Comparison of ENCODE assay signal across 8 mouse cellular contexts in genomic region chr13:33965056-33966024, GRCm38 (mm10). TPM values are rescaled to one million over a fixed set of nuclear protein-coding genes. Genes with fewer than 3 reads are reported as not detected.
DNase-seq lines count a peak whose midpoint lies in the region; ATAC-seq and TF ChIP-seq lines count a peak whose summit lies in the region.

No protein-coding gene starts in this region.

- peak overlapping the region; percentile 64 to 90 for H3K4me3 ChIP-seq in liver, embryonic 14.5 days (ENCODE audit: insufficient read depth in 1 of 2, low read depth in 2 of 2, low read length in 2 of 2)
- H3K4me3 ChIP-seq in neural tube, embryonic 14.5 days (ENCODE audit: low read depth, low read length) = peak overlapping the region; percentile 44

- peaks cover 5 to 17% of the 10 kb centered on the region in 2 experiments; a peak in 2 of 4 replicates for H3K4me1 ChIP-seq in liver, embryonic 14.5 days (replicated peaks; ENCODE audit: control insufficient read depth in 2 of 2, insufficient read depth in 2 of 2, low read length in 1 of 2)
- H3K4me1 ChIP-seq in neural tube, embryonic 14.5 days (ENCODE audit: control insufficient read depth, insufficient read depth, low read length) = 0 out of 2 replicates have a peak, but pooled peaks cover 5% of the 10 kb centered on the region

- peak; percentile 72 for ATAC-seq in common myeloid progenitor, adult 5-6 weeks (replicated peaks; ENCODE audit: low read depth, poor library complexity, severe bottlenecking)
- peak; percentile 82 for ATAC-seq in liver, embryonic 14.5 days (ENCODE audit: insufficient read depth)
- no peak for ATAC-seq in neural tube, embryonic 14.5 days (ENCODE audit: low read depth)

- no peaks in the 10 kb centered on the region for H3K36me3 ChIP-seq in liver, embryonic 14.5 days (replicated peaks; ENCODE audit: control insufficient read depth, insufficient read depth, low read depth)
- H3K36me3 ChIP-seq in neural tube, embryonic 14.5 days (ENCODE audit: control insufficient read depth, insufficient read depth, low read length) = no peaks in the 10 kb centered on the region

- no peaks in the 10 kb centered on the region for H3K27me3 ChIP-seq in liver, embryonic 14.5 days (ENCODE audit: control insufficient read depth, insufficient read depth, low read length)
- no peaks in the 10 kb centered on the region for H3K27me3 ChIP-seq in neural tube, embryonic 14.5 days (ENCODE audit: control insufficient read depth, insufficient read depth, low read length)

- peak overlapping the region; percentile 73 for H3K27ac ChIP-seq in liver, embryonic 14.5 days
- peak overlapping the region; percentile 70 for H3K27ac ChIP-seq in neural tube, embryonic 14.5 days (ENCODE audit: low read depth, low read length)

- TF ChIP-seq EP300 in liver, embryonic 14.5 days (IDR thresholded peaks at IDR 0.05; ENCODE audit: low read depth) = peak; percentile 39; the same call in 1 of the 2 replicates

- H3K4me2 ChIP-seq in liver, embryonic 14.5 days (ENCODE audit: low read depth) = peak overlapping the region; percentile 82
- peak overlapping the region; percentile 61 for H3K4me2 ChIP-seq in neural tube, embryonic 14.5 days (ENCODE audit: low read depth, low read length)

- H3K9ac ChIP-seq in liver, embryonic 14.5 days (replicated peaks) = peak overlapping the region; percentile 78
- H3K9ac ChIP-seq in neural tube, embryonic 14.5 days (replicated peaks; ENCODE audit: low read depth, low read length) = peak overlapping the region; percentile 54

- TF ChIP-seq CTCF in liver, embryonic 14.5 days (IDR thresholded peaks at IDR 0.05; ENCODE audit: low read depth) = no peak

- 9% methylated on average over 14 of the region's 14 CpGs for WGBS in liver, embryonic 14.5 days (ENCODE audit: insufficient replicate concordance)
- 28% methylated on average over 14 of the region's 14 CpGs for WGBS in neural tube, embryonic 14.5 days

- DNase-seq in retina, embryonic 14.5 days (ENCODE audit: low spot score) = peak; percentile 23
- no peak for DNase-seq in retina, postnatal 1 day
- DNase-seq in heart, postnatal 4 days = peak; percentile 10
- DNase-seq in liver, embryonic 14.5 days (ENCODE audit: low read depth in 3 of 3, low spot score in 3 of 3) = peak; percentile 40 to 48 (median 47)
- no peak for DNase-seq in right cerebral cortex, adult 2 months (ENCODE audit: low spot score in 2 of 2)
- no peak for DNase-seq in cerebellum, adult 9-11 months

- H3K9me3 ChIP-seq in liver, embryonic 14.5 days (ENCODE audit: control insufficient read depth, low read length) = no peaks in the 10 kb centered on the region
- no peaks in the 10 kb centered on the region for H3K9me3 ChIP-seq in neural tube, embryonic 14.5 days (ENCODE audit: control insufficient read depth, low read length)

RNA-seq across cellular contexts. Expression of gene Nqo2, which starts 0.9 kb away (rescaled TPM):
- total RNA-seq in common myeloid progenitor, adult 5-6 weeks (2017) = 25.9 and 29.3 TPM in 2 replicates
- 10 to 100 TPM; 21.6 to 23.9 TPM for total RNA-seq in heart, postnatal 4 days (2021)
- 7.3 and 12.0 TPM in 2 replicates for polyA plus RNA-seq in liver, embryonic 14.5 days (2012; rRNA removed)
- 25.0 and 27.4 TPM in 2 replicates for polyA plus RNA-seq in liver, embryonic 14.5 days (2014; fragmentation: Nextera tagmentation; extraction: Ambion mirVana)
- polyA plus RNA-seq in neural tube, embryonic 14.5 days (2014; fragmentation: Nextera tagmentation; extraction: Ambion mirVana) = 8.3 and 11.7 TPM in 2 replicates

RNA-seq across cellular contexts. Expression of gene Ripk1, which starts 36.8 kb away (rescaled TPM):
- total RNA-seq in common myeloid progenitor, adult 5-6 weeks (2017) = 43.0 and 47.0 TPM in 2 replicates
- 10 to 100 TPM; 11.8 to 13.2 TPM for total RNA-seq in heart, postnatal 4 days (2021)
- polyA plus RNA-seq in liver, embryonic 14.5 days (2012; rRNA removed) = 2.8 and 4.7 TPM in 2 replicates
- polyA plus RNA-seq in liver, embryonic 14.5 days (2014; fragmentation: Nextera tagmentation; extraction: Ambion mirVana) = 11.2 and 11.4 TPM in 2 replicates
- polyA plus RNA-seq in neural tube, embryonic 14.5 days (2014; fragmentation: Nextera tagmentation; extraction: Ambion mirVana) = 5.2 and 7.9 TPM in 2 replicates

RNA-seq across cellular contexts. Expression of gene Serpinb6a, which starts 37.3 kb away (rescaled TPM):
- total RNA-seq in common myeloid progenitor, adult 5-6 weeks (2017) = 15.1 and 16.4 TPM in 2 replicates
- total RNA-seq in heart, postnatal 4 days (2021) = 10 to 100 TPM; 91.9 to 96.1 TPM
- polyA plus RNA-seq in liver, embryonic 14.5 days (2012; rRNA removed) = 6.7 and 12.7 TPM in 2 replicates
- 14.6 and 17.1 TPM in 2 replicates for polyA plus RNA-seq in liver, embryonic 14.5 days (2014; fragmentation: Nextera tagmentation; extraction: Ambion mirVana)
- 39.3 and 53.2 TPM in 2 replicates for polyA plus RNA-seq in neural tube, embryonic 14.5 days (2014; fragmentation: Nextera tagmentation; extraction: Ambion mirVana)

RNA-seq across cellular contexts. Expression of gene Serpinb6c, which starts 59.8 kb away (rescaled TPM):
- total RNA-seq in common myeloid progenitor, adult 5-6 weeks (2017) = not detected in 2 replicates
- under 1 TPM; 0.20 to 0.29 TPM for total RNA-seq in heart, postnatal 4 days (2021)
- polyA plus RNA-seq in liver, embryonic 14.5 days (2012; rRNA removed) = not detected in 2 replicates
- not detected in 2 replicates for polyA plus RNA-seq in liver, embryonic 14.5 days (2014; fragmentation: Nextera tagmentation; extraction: Ambion mirVana)
- 0.23 and 1.2 TPM in 2 replicates for polyA plus RNA-seq in neural tube, embryonic 14.5 days (2014; fragmentation: Nextera tagmentation; extraction: Ambion mirVana)

Comparison
In these comparisons a context has a peak if more than half of its experiments do, and no peak if none do; other contexts are left out.
1. DNase-seq: peak in retina, embryonic 14.5 days (single experiment), heart, postnatal 4 days (single experiment) and liver, embryonic 14.5 days (3 of 3); none in retina, postnatal 1 day (single experiment), right cerebral cortex, adult 2 months (0 of 2) and cerebellum, adult 9-11 months (single experiment).